Mouse (Mus musculus): ENCODE data around the gene Svopl. TPM values are rescaled to one million over a fixed set of nuclear protein-coding genes. Genes with fewer than 3 reads are reported as not detected.
A peak's percentile ranks its signal among the peaks of the same experiment; 100 is the strongest.

Gene Svopl
- total and polyA plus RNA-seq, 2 experiments from 2014 or later: 1.1 TPM; not detected in 1

GRCm38 (mm10) chr6:38031924-38032540 lies 14.8 kb downstream of the Svopl start:
- no peak overlapping the region for H3K4me2 ChIP-seq (ENCODE audit: low read depth)
- peak; percentile 32; the same call in 1 of the 2 replicates for ATAC-seq

GRCm38 (mm10) chr6:38028205-38028604 lies 18.6 kb downstream of the Svopl start:
- ATAC-seq (no peak), DNase-seq (no peak)
- Histone ChIP-seq H3K4me2 (ENCODE audit: low read depth) (no peak overlapping the region), H3K9ac (no peak overlapping the region), H3K4me3 (ENCODE audit: low read depth, low read length) (no peak overlapping the region), H3K27ac (ENCODE audit: low read depth, low read length) (no peak overlapping the region), H3K36me3 (ENCODE audit: insufficient read depth) (no peaks in the 10 kb centered on the region), H3K9me3 (ENCODE audit: low read length) (no peaks in the 10 kb centered on the region), H3K27me3 (ENCODE audit: insufficient read depth, low read length) (no peaks in the 10 kb centered on the region), H3K4me1 (ENCODE audit: insufficient read depth) (peaks cover 9% of the 10 kb centered on the region; the same call in 1 of the 2 replicates)
- 58% methylated on average over 2 of the region's 2 CpGs for WGBS
- TF ChIP-seq CTCF (IDR thresholded peaks at IDR 0.05; ENCODE audit: low read depth): no peak

More at GRCm38 (mm10) chr6:38031924-38032540, 14.8 kb downstream of the Svopl start:
- 52% methylated on average over 7 of the region's 7 CpGs for WGBS
- H3K9ac ChIP-seq: no peak overlapping the region
- no peak overlapping the region for H3K27ac ChIP-seq (ENCODE audit: low read depth, low read length)
- H3K9me3 ChIP-seq (ENCODE audit: low read length): no peaks in the 10 kb centered on the region
- peaks cover 9% of the 10 kb centered on the region; the same call in 1 of the 2 replicates for H3K4me1 ChIP-seq (ENCODE audit: insufficient read depth)
- TF ChIP-seq CTCF (IDR thresholded peaks at IDR 0.05; ENCODE audit: low read depth): no peak
- DNase-seq: peak; percentile 41
- no peak overlapping the region for H3K4me3 ChIP-seq (ENCODE audit: low read depth, low read length)
- no peaks in the 10 kb centered on the region for H3K27me3 ChIP-seq (ENCODE audit: insufficient read depth, low read length)
- H3K36me3 ChIP-seq (ENCODE audit: insufficient read depth): no peaks in the 10 kb centered on the region

- Histone ChIP-seq H3K36me3 (ENCODE audit: insufficient read depth) (no peaks in the 10 kb centered on the region), H3K9ac (no peak overlapping the region), H3K27me3 (ENCODE audit: insufficient read depth, low read length) (no peaks in the 10 kb centered on the region), H3K27ac (ENCODE audit: low read depth, low read length) (no peak overlapping the region), H3K4me1 (ENCODE audit: insufficient read depth) (peaks cover 9% of the 10 kb centered on the region; the same call in 1 of the 2 replicates), H3K4me2 (ENCODE audit: low read depth) (no peak overlapping the region), H3K9me3 (ENCODE audit: low read length) (no peaks in the 10 kb centered on the region), H3K4me3 (ENCODE audit: low read depth, low read length) (no peak overlapping the region)
- ATAC-seq (no peak), DNase-seq (no peak)
- no peak for TF ChIP-seq CTCF (IDR thresholded peaks at IDR 0.05; ENCODE audit: low read depth)
- 62% methylated on average over 1 of the region's 1 CpGs for WGBS
Observed at GRCm38 (mm10) chr6:38027771-38028170, 19.0 kb downstream of the Svopl start.

- H3K4me1 ChIP-seq (ENCODE audit: insufficient read depth): no peaks in the 10 kb centered on the region
- no peak for TF ChIP-seq CTCF (IDR thresholded peaks at IDR 0.05; ENCODE audit: low read depth)
- no peaks in the 10 kb centered on the region for H3K36me3 ChIP-seq (ENCODE audit: insufficient read depth)
- no peak overlapping the region for H3K9ac ChIP-seq
- no peaks in the 10 kb centered on the region for H3K9me3 ChIP-seq (ENCODE audit: low read length)
- no peak overlapping the region for H3K27ac ChIP-seq (ENCODE audit: low read depth, low read length)
- no peak for DNase-seq
- no peak overlapping the region for H3K4me3 ChIP-seq (ENCODE audit: low read depth, low read length)
- H3K27me3 ChIP-seq (ENCODE audit: insufficient read depth, low read length): no peaks in the 10 kb centered on the region
- H3K4me2 ChIP-seq (ENCODE audit: low read depth): no peak overlapping the region
- WGBS: 53% methylated on average over 7 of the region's 7 CpGs
- ATAC-seq: no peak
Observed at GRCm38 (mm10) chr6:38023284-38023683, 23.5 kb downstream of the Svopl start.

GRCm38 (mm10) chr6:38021406-38021805 lies 25.4 kb downstream of the Svopl start:
- Histone ChIP-seq H3K9ac (no peak overlapping the region), H3K4me2 (ENCODE audit: low read depth) (no peak overlapping the region), H3K4me3 (ENCODE audit: low read depth, low read length) (no peak overlapping the region), H3K4me1 (ENCODE audit: insufficient read depth) (no peaks in the 10 kb centered on the region), H3K9me3 (ENCODE audit: low read length) (no peaks in the 10 kb centered on the region), H3K36me3 (ENCODE audit: insufficient read depth) (no peaks in the 10 kb centered on the region), H3K27me3 (ENCODE audit: insufficient read depth, low read length) (no peaks in the 10 kb centered on the region), H3K27ac (ENCODE audit: low read depth, low read length) (no peak overlapping the region)
- ATAC-seq: no peak
- no peak for DNase-seq
- TF ChIP-seq CTCF (IDR thresholded peaks at IDR 0.05; ENCODE audit: low read depth): no peak
- 81% methylated on average over 7 of the region's 7 CpGs for WGBS

- Histone ChIP-seq H3K4me3 (ENCODE audit: low read depth, low read length) (no peak overlapping the region), H3K36me3 (ENCODE audit: insufficient read depth) (no peaks in the 10 kb centered on the region), H3K4me1 (ENCODE audit: insufficient read depth) (no peaks in the 10 kb centered on the region), H3K9ac (no peak overlapping the region), H3K9me3 (ENCODE audit: low read length) (no peaks in the 10 kb centered on the region), H3K4me2 (ENCODE audit: low read depth) (no peak overlapping the region), H3K27ac (ENCODE audit: low read depth, low read length) (no peak overlapping the region), H3K27me3 (ENCODE audit: insufficient read depth, low read length) (no peaks in the 10 kb centered on the region)
- DNase-seq: no peak
- no peak for ATAC-seq
- 72% methylated on average over 2 of the region's 2 CpGs for WGBS
- TF ChIP-seq CTCF (IDR thresholded peaks at IDR 0.05; ENCODE audit: low read depth): no peak
Observed at GRCm38 (mm10) chr6:38012829-38013228, 34.0 kb downstream of the Svopl start.

- TF ChIP-seq CTCF (IDR thresholded peaks at IDR 0.05; ENCODE audit: low read depth): peak; percentile 87
- no peaks in the 10 kb centered on the region for H3K4me1 ChIP-seq (ENCODE audit: insufficient read depth)
- 10% methylated on average over 6 of the region's 6 CpGs for WGBS
- no peak overlapping the region for H3K9ac ChIP-seq
- H3K4me3 ChIP-seq (ENCODE audit: low read depth, low read length): no peak overlapping the region
- H3K4me2 ChIP-seq (ENCODE audit: low read depth): no peak overlapping the region
- no peaks in the 10 kb centered on the region for H3K9me3 ChIP-seq (ENCODE audit: low read length)
- peak; percentile 77 for DNase-seq
- ATAC-seq: peak; percentile 74
- no peaks in the 10 kb centered on the region for H3K27me3 ChIP-seq (ENCODE audit: insufficient read depth, low read length)
- no peak overlapping the region for H3K27ac ChIP-seq (ENCODE audit: low read depth, low read length)
- no peaks in the 10 kb centered on the region for H3K36me3 ChIP-seq (ENCODE audit: insufficient read depth)
Observed at GRCm38 (mm10) chr6:38007459-38007858, 39.3 kb downstream of the Svopl start.

Data from forebrain, postnatal 0 days (tissue).